Mouse (Mus musculus) telencephalon, adult 2 months (tissue): ENCODE measurements around the gene Olfr1178.

ENCODE experiments used
- DNase-seq: peaks from one replicate; pipeline ENCODE4 v3.0.0-alpha.2; 2011; ENCODE audit warnings: low read depth, low spot score

Olfr1178 gene

DNA sequence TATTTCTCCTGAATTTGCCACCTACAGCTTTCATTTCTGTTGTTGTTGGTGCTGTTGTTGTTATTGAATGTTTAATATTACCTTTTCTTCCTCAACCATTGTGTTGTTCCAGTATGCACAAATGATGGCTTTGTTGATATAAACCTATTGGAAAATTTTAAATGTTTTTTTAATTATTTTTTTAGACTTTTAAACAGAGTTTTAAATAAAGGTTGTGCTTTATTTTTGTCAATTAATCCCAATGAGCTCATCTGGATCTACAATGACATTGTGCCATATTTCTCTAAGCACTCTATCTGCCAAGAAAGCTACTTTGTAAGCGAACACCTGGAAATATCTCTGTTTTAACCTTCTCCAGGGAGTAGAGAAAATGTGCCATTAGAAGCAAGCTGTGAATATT is at the start of gene Olfr1178:
Gene Olfr1178 (plus strand): TSS at position 301 of the 400 bp plus-strand sequence.
- no peak for DNase-seq

DNA sequence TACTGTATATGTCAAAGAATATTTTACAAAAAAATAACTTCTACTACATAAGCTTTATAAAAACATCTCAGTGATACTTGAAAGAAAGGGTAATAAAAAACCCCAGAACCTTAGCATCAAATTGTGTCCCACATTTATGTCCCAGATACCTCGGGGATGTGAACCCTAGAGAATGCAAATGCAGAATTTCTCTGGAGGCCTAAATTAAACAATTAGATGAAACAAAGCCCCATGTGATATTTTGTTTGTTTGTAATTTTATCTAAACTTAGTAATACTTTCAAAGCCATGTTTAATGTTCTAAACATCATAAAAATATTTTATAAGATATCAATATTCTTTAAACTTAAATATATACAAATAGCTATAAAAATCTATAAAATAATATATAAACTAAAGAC is 40.5 kb upstream of the Olfr1178 start, which contains the start of gene Olfr1177-ps:
Gene Olfr1177-ps (minus strand): TSS at position 101 of the 400 bp plus-strand sequence.
- no peak for DNase-seq

DNA sequence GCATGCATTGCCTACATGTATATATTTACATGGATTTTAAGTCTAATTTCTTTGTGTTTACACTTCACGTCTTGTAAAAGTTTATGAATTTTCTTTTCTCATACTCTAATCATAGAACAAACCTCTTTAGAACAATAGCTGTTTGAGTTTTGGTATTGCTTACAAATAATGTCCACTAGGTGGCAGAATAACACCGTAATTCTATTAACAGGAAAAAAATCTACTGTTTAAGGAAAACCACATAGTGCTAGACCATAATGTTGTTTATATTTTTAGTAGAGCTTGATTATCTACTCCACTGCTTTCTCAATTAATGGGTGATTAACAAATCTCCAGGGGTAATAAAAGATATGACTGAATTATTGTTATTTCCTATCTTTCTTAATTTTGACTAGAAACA is 30.6 kb upstream of the Olfr1178 start:
- no peak for DNase-seq

DNA sequence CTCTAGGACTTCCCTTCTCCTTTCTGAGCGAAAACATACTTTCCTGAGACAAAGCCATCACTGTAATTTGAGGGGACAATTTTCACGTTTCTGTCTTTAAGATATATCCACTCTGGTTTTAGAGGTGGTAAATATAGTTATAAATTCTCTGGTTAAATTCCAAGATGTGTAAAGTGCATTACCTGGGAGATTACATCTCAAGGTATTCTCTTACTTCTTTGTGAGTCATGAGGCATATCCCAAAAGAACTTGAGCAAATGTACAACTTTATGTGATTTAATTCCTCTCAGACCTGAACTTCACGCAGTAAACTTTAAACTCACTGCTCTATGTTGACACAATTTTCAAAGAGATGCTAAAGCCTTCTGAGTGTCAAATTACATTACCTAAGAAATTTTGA is 19.5 kb downstream of the Olfr1178 start, which contains the start of gene Olfr1179:
Gene Olfr1179 (minus strand): TSS at position 101 of the 400 bp plus-strand sequence.
- no peak for DNase-seq

DNA sequence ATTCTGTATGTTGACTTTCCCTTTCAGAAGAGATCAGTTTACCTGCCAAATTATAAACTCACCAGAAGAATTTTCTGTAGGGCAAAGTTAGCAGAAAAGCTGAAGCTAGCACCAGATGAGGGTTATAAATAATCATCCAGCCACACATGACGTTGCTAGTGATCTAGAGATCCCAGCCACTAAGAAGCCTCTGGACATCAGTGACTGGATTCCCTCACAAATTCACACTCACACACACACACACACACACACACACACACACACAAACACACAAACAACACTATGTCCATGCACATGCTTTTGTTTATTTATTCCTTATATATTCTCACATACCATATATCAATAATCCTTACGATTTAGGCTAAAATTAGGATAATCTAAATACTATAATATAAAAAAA is 32.2 kb downstream of the Olfr1178 start, which contains the start of gene Olfr1180:
Gene Olfr1180 (minus strand): TSS at position 101 of the 400 bp plus-strand sequence.
- DNase-seq = no peak

DNA sequence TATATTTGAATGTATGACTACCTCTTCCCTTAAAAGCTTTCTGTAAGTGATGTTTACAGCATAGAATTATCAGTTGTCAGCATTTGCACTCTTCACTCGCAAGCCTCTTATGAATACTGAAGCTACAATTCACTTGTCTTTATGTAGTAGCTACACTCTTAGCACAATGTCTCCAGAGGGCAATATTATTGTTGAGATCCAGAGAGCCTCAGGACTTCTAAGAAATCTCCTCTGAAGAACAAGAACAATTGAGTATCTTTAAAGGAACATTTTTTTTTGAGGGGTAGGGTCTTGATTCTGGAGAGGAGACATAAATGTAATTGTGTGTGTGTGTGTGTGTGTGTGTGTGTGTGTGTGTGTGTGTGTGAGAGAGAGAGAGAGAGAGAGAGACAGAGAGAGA is 39.2 kb downstream of the Olfr1178 start, which contains the start of gene Olfr1181:
Gene Olfr1181 (minus strand): TSS at position 101 of the 400 bp plus-strand sequence.
- DNase-seq = no peak

DNA sequence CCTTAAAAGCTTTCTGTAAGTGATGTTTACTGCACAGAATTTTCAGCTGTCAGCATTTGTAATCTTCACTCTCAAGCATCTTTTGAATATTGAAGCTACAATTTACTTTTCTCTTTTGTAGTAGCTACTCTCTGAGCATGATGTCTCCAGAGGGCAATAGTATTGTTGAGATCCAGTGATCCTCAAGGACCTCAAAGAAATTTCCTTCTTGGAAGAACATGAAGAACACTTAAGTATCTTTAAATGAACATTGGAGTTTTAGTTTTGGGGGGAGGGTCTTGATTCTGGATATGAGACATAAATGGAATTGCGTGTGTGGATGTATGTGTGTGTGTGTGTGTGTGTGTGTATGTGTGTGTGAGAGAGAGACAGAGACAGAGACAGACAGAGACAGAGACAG is 62.2 kb downstream of the Olfr1178 start, which contains the start of gene Gm13757:
Gene Gm13757 (minus strand): TSS at position 101 of the 400 bp plus-strand sequence.
- DNase-seq = no peak
